Mouse (Mus musculus) kidney, adult 2 months (tissue): ENCODE measurements at regions not wholly inside any gene's neighbourhood (a gene's known extent, or its start where the extent isn't known, plus 50 kb on each side); places are given as distances from the start of the nearest gene placed in this dataset.

ENCODE experiments used
- CTCF ChIP-seq: fragments of 200-500 bp; conservative IDR thresholded peaks from 2 replicates; pipeline ENCODE4 v1.5.1; 2011; ENCODE audit warnings: low read depth, mild to moderate bottlenecking, control low read depth, low read length, moderate library complexity, mixed read lengths; ENCODE audit not compliant: insufficient read depth, insufficient read length
- POLR2A ChIP-seq: fragments of 200-500 bp; IDR thresholded peaks from one replicate; pipeline ENCODE4 v1.6.1; 2011; ENCODE audit warnings: low read depth, low read length, control low read depth

- no peak for TF ChIP-seq CTCF
- no peak for TF ChIP-seq POLR2A
Observed at GRCm38 (mm10) chr1:61111731-61112309, 134.1 kb downstream of the Icos start.
